Mouse (Mus musculus): Measurements from ENCODE around the gene Nfia.

DNA sequence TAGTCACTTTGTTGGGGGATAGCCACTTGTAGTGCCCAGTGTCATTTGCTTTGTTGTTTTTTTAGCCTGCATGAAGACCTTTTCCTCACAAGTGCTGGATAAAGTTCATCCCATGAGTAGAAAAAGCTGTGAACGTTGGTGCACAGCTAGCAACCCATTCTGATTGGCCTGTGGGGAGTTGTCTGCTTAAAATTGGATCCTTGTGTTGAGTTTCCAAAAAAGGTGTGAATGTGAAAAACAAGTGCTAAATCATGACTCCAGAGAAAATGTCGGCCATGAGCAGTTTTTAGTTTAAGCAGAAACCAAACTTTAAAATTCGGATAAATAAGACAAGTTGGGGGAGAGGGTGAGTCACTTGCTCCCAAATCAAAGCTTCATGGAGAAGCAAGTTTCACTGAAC lies 259.3 kb downstream of the Nfia start:
- TF ChIP-seq CTCF (IDR thresholded peaks at IDR 0.05; ENCODE audit: low read depth, low read length) (no peak), POLR2A (IDR thresholded peaks at IDR 0.05; ENCODE audit: borderline replicate concordance, low read depth, low read length) (no peak)

Data from bone marrow macrophage, adult 2 months (primary cell).